In genomic region chr12:57544641-57545370, GRCm38 (mm10) we compare ENCODE assay signal across 10 mouse cellular contexts. TPM values are rescaled to one million over a fixed set of nuclear protein-coding genes. Genes with fewer than 3 reads are reported as not detected.
DNase-seq lines count a peak whose midpoint lies in the region; ATAC-seq lines count a peak whose summit lies in the region.
"Had no signal": no experiment of that assay in that cellular context is flagged by ENCODE, and none has a peak within 500 bp of the region (broad histone marks: within the 10 kb centered on the region; RNA-seq: fewer than 3 reads in every experiment).

No protein-coding gene starts in this region.

- no peaks in the 10 kb centered on the region for H3K36me3 ChIP-seq in kidney, embryonic 16.5 days (ENCODE audit: insufficient read depth, low read length)

- WGBS in kidney, embryonic 16.5 days: 2% methylated on average over 31 of the region's 31 CpGs

- H3K27me3 ChIP-seq in kidney, embryonic 16.5 days (ENCODE audit: insufficient read depth, low read length): peaks cover 86% of the 10 kb centered on the region

- ATAC-seq in kidney, embryonic 16.5 days (ENCODE audit: low FRiP score, low TSS enrichment): no peak

- no peaks in the 10 kb centered on the region for H3K9me3 ChIP-seq in kidney, embryonic 16.5 days (ENCODE audit: low read length)

- H3K4me2 ChIP-seq in kidney, embryonic 16.5 days (replicated peaks; ENCODE audit: low read depth, low read length): peak overlapping the region; percentile 95

- peaks cover 29% of the 10 kb centered on the region for H3K4me1 ChIP-seq in kidney, embryonic 16.5 days (ENCODE audit: insufficient read depth, low read length)

- H3K4me3 ChIP-seq in kidney, embryonic 16.5 days (ENCODE audit: low read length): peak overlapping the region; percentile 57

- peak; percentile 37 to 86 for DNase-seq in adrenal gland, adult (ENCODE audit: inconsistent age in 2 of 2, low spot score in 1 of 2)
- no peak for DNase-seq in adrenal gland, adult 8-10 months
- peak; percentile 14 for DNase-seq in thymus, postnatal 14 days
- DNase-seq in thymus, postnatal 10 days (ENCODE audit: low spot score in 2 of 2): no peak
- DNase-seq in forelimb bud, embryonic 11.5 days (ENCODE audit: low read depth, low spot score): peak; percentile 78
- peak; percentile 77 for DNase-seq in lung, postnatal 14 days
- peak; percentile 69 for DNase-seq in testis, postnatal 10 days (ENCODE audit: low spot score)

- 0 out of 2 replicates have a peak overlapping the region, but pooled peaks have one; percentile 12 for H3K27ac ChIP-seq in kidney, embryonic 16.5 days (ENCODE audit: low read length)

- peak overlapping the region; percentile 61; the same call in 1 of the 2 replicates for H3K9ac ChIP-seq in kidney, embryonic 16.5 days (replicated peaks; ENCODE audit: low read length)

RNA-seq across cellular contexts. Expression of gene Foxa1, which starts 1.9 kb away (rescaled TPM):
- not detected for total RNA-seq in adrenal gland, adult 8-10 months (2022)
- 0.86 and 1.2 TPM in 2 replicates for polyA plus RNA-seq in kidney, embryonic 16.5 days (2015; fragmentation: Nextera tagmentation; extraction: Ambion mirVana)
- total RNA-seq: left cerebral cortex, postnatal 36 days had no signal
- polyA plus RNA-seq: C2C12 had no signal

RNA-seq across cellular contexts. Expression of gene Ttc6, which starts 19.1 kb away (rescaled TPM):
- not detected for total RNA-seq in adrenal gland, adult 8-10 months (2022)
- 0.15 and 0.17 TPM in 2 replicates for polyA plus RNA-seq in kidney, embryonic 16.5 days (2015; fragmentation: Nextera tagmentation; extraction: Ambion mirVana)
- polyA plus RNA-seq: C2C12 had no signal

Comparison
In these comparisons a context has a peak if more than half of its experiments do, and no peak if none do; other contexts are left out.
1. DNase-seq: peak in adrenal gland, adult (2 of 2), thymus, postnatal 14 days (single experiment), forelimb bud, embryonic 11.5 days (single experiment), lung, postnatal 14 days (single experiment) and testis, postnatal 10 days (single experiment); none in adrenal gland, adult 8-10 months (single experiment) and thymus, postnatal 10 days (0 of 2).